Mouse (Mus musculus): ENCODE results near the gene Slc50a1.

- TF ChIP-seq CTCF (IDR thresholded peaks at IDR 0.05; ENCODE audit: control insufficient read depth, insufficient read depth, low read length) = no peak
- no peak for TF ChIP-seq POLR2A (IDR thresholded peaks at IDR 0.05; ENCODE audit: borderline replicate concordance, control insufficient read depth, low read depth, low read length)
Observed at GRCm38 (mm10) chr3:89226361-89226760, 44.0 kb downstream of the Slc50a1 start.
